Mouse (Mus musculus): Measurements from ENCODE around the gene Nrp2.

Gene Nrp2

DNA sequence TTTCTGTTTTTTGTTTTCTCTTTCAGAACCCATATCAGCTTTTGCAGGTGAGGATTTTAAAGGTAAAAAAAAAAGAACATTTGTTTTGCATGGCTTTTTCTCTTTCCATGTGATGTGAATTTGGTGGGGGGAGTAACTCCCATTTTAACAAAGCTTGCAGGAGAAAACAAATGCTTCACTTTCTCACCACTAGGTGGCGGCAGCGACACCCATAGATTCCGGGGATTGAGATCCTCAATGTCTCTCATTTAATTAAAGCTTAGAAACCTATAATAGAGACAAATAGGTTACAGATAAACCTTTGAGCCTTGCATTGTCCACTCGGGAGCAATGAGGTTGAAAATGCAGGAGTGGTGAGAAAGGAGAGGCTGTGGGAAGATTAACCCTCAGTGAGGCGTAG is 83.2 kb downstream of the Nrp2 start:
- DNase-seq, result peak; percentile 55

DNA sequence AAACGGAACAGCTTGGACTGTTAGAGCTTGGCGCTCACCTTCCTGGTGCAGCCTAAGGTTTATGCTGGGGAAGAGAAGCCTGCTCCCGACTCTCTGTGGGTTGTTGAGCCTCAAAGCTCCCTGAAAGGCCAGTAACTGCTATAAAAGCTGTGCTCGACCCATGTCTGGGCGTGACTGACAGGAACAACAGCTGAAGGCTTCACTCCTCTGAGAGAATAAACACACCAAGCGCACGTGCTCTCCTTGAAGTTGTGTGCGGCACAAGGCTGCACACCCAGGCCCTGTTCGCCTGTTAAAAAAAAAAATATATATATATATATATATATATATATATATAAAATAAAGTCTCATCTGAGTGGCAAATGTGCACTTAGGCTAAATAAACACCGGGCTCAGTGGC is 84.5 kb downstream of the Nrp2 start:
- no peak for DNase-seq

DNA sequence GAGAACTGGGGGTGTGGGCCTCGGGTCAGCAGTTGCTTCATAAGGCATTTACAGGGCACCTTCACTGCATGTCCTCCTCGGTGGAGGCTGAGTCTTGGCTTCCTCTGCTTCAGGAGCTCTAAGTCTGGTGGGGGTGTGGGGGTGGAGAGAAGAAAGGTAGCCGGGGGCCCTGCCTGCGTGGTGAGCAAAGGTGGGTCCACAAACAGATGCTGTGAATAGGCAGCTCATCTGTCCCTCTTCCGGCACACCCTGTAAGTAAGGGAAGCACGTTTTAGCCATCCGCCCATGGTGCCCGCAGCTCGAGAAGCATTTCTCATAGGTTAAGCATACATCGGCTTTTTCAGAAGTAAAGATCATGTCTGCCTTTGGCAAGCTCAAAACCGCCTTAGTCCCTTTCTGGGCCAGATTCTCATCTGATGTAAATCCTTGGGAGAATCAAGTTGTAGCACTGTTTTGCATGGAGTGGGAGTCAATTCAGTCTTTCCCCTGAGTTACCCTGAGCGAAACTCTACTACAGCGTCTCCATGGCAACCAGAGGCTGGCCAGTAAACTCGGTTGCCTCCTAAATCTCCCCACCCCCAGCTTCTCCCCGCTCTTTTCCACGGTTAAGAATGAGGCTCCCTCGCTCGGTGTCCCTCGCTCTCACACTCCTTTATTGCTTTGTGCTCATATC is 91.3 kb downstream of the Nrp2 start:
- DNase-seq, result peak; percentile 64

DNA sequence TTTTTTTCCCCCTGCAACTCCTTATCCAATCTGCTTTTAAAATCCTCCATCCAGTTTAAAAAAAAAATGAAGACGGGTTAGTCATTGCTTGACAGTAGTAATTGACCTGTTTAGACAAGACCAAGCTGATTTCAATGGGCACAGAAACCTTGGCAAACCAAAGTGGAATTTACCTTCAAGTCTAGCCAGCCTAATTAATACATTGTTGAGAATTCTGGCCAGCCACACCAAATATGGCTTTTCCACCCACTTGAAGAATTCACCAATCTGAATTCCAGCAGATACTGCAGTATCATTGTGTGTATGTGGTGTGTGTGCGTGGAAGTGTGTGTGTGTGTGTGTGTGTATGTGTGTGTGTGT is 91.8 kb downstream of the Nrp2 start:
- no peak for DNase-seq

DNA sequence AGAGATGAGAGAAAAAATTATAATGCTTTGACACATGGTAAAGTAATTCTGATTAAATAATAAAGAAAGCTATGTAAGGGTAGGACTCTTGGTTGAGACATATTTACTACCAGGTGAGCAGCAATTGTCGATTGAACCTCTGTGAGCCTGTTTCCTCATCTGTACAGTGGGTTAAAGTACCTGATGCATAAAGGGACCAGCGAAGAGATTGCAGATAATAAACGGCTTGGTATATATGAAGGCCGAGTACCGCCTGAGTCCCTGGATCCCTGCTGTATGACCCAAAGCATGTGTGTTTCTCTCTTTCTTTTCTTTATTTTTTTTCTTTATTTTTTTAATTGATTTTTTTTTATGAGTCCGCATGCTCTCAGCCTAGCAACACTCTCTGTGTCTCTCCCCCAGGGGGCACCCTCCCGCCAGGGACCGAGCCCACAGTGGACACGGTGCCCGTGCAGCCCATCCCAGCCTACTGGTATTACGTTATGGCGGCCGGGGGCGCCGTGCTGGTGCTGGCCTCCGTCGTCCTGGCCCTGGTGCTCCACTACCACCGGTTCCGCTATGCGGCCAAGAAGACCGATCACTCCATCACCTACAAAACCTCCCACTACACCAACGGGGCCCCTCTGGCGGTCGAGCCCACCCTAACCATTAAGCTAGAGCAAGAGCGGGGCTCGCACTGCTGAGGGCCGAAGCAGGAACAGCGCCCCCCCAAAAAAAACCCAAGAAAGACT is 92.4 kb downstream of the Nrp2 start:
- peak; percentile 63 for DNase-seq

DNA sequence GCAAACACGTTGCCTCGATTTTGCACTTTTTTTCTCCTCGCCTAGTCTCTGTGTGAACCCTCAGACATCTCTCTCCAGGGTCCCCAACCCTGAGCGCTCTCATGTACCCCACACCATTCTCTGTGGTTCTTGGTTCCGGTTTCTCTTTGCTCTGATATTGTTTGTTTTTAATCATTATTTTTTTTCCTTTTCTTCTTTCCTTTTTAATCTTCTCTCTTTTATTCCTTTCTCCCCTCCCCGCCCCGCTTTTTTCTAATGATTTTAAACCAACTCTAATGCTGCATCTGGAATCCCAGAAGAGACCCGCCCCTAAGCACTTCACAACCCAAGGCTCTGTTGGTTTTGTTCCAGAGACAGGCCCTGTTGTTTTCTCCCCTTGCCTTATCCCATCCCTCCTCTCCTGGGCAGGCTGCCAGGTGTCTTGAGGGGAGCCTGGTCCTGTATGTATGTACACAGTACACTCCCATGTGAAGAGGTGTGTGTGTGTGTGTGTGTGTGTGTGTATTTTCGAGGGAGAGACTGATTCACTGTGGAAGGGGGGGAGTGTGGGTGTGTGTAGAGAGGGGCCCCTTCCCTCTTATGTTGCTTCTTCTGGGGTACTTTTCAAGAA is 93.1 kb downstream of the Nrp2 start:
- DNase-seq, result no peak

DNA sequence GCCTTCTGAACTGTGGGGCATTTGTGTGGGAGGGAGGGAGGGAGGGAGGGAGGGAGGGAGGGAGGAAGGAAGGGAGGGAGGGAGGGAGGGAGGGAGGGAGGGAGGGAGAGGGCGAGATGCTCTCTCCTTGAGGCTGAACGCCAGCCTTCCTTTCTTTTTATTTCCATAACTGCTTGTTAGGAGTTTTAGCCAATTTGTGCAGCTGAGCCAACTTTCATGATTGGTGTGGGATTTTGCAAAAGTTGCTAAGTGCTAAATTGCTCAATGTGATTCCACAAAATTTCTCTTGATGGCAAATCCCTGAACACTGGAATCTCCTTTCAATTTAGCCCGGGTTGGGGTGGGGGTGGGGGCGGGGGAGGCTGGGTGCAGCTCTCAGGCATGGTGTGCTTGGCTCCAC is 96.3 kb downstream of the Nrp2 start:
- no peak for DNase-seq

DNA sequence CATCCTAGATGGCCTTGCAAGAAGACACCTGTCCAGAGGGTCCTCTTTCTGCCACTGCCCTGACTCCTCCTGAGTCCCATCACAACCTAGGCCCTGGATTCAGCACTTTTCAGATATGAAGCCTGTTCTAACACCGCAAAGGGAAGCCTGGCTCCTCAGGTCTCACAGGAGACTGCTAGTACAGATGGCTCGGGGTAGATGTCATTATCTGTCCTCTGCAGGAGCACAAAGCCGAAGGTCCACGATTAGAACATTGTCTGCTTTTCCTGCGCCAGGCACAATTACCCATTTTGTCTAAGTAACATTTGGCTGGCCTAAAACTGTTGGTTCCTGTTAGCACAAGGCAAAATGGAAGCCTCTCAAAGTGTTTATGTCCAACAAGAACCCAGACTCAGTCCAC is 97.3 kb downstream of the Nrp2 start:
- no peak for DNase-seq

DNA sequence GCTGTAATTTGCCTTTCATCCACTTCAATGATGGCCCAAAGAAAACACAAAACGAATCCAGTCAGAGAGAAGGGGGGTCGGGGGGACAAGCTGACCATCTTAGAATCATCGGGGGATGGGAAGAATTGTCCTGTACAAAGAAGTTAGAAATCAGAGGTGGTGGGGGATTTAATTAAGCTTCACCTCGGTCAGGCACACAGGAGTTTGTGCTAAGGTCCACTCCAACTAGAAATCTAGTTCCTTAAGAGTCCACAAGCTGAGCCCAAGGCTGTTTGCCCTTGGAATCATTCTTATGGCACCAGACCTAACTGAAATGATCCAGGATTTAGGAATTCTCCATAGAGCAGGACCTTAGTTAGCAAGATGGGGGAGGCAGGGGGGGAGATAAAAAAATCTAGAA is 98.3 kb downstream of the Nrp2 start:
- DNase-seq, result no peak

DNA sequence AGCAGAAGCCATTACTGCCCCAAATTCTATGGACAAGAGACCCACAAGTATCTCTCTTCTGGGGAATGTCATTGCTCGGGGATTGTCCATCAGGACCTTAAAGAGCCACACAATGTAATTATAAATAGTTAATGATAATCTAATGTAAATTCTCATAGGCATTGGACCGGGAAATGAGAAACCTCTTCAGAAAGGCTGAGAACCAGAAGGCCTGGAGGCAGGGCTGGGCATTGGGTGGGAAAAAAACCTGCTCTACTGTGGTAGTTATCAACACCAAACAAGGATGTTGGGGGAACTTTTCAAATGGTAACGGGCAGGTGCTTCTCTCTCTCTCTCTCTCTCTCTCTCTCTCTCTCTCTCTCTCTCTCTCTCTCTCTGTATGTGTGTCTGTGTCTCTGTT is 98.8 kb downstream of the Nrp2 start:
- DNase-seq, result no peak

DNA sequence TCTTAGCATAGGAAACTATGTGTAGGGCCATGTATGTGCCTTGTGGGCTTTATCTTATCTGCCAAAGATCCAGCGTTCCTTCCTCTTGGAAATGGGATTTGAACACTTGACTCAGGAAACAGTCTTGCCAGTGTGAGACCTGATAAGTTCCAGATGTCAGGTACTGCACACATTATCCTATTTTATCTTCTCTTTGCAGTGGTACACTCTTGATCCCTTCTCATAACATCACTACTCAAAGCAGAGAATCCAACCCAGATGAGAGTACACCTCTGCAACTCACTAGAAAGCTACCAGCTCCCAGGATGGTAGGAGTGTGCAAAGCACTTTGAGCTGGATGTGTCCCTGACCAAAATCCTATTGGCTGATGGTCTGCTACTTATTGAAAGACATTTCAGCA is 100.5 kb downstream of the Nrp2 start:
- DNase-seq, result no peak

DNA sequence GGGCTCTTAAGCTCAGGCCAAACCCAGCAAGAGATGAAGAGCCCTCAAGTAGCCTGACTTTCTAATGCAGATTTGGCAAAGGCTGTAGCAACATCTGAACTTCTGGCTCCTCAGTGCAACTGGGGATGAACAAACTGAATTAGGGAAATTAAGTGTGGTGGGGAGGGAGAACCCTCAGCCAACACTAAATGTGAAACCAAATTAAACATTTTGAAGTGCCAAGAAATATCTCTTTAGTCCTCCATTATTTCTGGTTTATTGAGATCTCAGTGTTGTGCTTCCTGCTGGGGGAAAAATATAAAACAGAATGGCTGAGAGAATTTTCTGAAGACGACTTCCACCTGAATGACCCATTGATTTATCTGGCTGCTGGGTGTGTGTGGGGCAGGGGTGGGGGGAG is 102.9 kb downstream of the Nrp2 start:
- no peak for DNase-seq

DNA sequence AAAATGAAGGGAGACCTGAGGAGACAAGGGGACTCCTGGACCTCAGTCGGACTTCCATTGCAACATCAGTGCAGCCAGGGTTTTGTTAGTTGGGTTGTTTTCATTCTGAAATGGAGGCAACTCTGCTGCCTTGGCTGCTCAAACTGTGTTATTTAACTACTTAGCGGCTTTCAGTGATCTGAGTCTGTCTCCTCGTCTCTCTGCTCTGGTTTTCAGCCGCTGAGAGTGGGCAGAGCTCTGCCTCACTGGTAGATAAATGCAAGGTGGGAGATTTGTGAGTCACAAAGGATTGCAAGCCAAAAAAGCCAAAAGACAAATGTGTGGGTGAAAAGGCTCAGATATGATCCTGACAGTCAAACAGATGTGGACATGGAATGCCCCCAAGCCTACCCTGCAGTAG is 105.3 kb downstream of the Nrp2 start:
- DNase-seq, result no peak

DNA sequence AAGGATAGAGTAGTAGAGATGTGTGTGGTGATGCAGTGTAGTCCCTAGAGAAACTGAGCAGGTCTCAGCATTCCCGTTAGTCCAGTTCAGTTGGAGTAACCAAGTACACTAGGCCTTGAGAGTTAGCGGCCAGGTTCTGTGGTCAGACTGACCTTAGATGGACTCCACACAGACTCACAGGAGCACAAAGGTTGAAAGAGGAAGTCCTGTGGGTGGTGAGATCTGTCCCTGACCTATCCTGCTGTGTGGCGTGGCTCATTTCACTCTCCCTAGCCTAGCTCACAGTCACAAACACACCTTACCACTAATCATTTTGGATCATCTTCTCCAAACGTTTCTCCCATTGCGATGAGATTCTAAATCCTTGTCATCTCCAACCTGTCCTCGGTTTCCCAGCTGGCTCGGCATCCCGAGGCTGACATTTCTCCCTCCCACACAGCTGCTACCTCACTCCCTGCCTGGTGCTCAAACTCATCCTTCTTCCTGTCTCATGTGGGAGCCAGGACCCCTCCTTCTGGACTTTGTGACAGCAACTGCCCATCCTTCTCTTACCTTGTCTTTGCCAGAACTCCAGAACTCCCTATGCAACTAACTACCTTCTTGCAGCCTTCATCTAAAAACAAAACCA is 106.6 kb downstream of the Nrp2 start:
- no peak for DNase-seq

DNA sequence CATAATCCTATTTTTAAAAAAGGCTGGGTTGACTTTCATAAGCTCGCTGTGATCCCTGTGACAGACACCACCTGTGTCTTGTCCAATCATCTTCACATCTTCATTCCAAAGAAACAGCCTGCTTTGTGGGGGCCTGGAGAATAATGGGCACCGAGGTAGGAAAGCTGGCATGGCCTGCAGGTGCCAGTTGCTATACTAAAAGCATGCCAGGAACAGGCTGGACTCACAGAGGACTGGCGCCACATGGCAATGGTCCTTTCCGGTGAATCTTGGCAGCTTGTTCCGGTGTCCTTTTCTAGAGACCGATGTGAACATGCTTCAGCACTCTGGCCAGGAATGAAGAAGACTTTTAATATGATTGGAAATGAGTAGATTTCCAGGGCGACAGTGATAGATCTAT is 108.1 kb downstream of the Nrp2 start:
- no peak for DNase-seq

DNA sequence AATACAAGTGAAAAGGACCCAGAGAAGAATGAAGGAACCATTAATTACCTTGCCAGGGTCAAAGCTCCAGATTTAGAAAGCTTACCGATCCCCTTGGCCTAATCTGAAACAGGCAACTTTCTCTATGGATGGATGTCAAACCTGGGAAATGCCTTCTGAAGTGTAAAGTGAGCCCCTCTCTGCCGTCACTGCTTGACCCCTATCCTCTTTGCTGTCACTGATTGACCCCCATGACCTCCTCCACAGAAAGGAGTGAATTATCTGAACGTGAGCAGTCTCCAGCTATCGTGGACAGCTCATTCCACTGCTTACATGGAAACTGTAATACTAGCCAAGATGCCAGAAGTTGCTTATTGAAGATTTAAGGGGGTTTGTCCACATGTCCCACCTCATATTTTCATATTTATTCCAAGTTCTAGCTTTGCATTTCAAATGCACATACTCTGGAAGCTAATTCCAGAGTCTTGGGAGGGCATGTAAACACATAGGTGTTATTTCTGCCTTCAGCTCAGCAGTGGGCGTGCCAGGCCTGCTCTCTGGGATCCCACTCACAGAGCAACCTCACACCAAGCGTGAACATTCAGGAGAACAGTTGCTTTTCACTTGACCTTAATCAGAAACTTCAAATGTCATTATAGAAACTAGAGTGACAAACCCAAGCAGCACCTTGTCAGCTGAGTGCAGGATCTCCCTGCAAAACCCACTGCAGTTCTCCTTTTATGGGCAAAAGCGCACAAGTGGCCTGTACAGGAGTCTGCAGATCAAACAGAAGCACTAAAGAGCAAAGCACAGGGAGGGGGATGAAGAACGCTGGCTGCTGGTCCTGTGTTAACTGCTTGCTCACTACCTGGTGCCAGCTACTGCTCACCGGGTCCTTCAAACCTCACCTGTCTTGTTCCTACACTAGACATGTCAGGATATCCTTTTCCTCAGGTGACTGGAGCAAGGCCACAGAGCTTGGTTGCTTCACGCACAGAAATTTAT is 109.9 kb downstream of the Nrp2 start:
- no peak for DNase-seq

DNA sequence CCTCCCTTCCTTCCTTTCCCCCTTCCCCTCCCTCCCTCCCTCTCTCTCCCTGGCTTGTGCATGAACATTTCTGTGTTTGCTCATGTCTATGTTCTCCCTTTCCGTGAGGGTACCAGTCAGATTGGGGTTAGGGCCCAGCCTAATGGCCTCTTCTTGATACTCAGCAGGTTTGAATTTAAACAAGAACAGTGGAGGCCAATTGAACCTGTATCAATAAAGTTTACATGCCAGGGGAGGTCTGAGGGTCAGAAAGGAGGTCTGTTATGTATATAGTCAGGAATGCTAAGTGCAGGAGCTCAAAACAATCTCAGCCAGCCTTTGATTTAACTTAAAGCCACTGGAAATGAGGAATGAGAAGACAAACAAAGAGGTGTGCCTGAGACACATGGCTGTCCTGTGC is 110.9 kb downstream of the Nrp2 start:
- no peak for DNase-seq

DNA sequence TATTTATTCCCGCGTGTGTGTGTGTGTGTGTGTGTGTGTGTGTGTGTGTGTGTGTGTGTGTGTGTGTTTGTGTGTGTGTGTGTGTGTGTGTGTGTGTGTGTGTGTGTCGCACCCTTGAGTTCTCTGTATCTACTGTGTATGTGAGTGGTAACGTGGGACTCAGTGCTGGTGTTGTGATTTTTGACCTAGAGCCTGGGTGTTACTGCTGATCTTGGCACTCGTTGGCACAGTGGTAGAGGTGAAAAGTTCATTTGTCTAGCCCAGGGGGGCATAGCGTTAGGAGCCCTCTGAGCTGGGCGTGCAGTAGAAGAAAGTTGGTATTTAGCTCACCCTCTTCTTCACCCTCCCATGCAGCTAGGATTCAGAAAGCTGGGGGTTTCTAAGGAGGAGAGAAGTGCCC is 114.5 kb downstream of the Nrp2 start:
- DNase-seq, result no peak

DNA sequence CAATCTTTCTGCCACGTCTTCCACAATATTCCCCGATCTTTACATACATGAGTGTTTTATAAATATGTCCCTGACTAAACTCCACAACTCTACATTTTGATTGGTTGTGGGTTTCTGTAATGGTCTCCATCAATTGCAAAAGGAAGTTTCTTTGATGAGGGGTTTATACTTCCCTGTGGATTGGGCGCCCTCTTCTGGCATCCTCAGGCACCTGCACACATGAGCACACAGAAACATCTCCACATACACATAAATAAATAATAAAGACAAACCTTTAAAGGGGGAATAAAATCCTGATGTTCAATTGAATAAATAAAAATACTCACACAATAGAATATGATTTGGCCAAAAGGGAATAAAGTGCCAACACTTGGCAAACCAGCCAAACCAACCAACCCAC is 117.1 kb downstream of the Nrp2 start:
- DNase-seq, result no peak

DNA sequence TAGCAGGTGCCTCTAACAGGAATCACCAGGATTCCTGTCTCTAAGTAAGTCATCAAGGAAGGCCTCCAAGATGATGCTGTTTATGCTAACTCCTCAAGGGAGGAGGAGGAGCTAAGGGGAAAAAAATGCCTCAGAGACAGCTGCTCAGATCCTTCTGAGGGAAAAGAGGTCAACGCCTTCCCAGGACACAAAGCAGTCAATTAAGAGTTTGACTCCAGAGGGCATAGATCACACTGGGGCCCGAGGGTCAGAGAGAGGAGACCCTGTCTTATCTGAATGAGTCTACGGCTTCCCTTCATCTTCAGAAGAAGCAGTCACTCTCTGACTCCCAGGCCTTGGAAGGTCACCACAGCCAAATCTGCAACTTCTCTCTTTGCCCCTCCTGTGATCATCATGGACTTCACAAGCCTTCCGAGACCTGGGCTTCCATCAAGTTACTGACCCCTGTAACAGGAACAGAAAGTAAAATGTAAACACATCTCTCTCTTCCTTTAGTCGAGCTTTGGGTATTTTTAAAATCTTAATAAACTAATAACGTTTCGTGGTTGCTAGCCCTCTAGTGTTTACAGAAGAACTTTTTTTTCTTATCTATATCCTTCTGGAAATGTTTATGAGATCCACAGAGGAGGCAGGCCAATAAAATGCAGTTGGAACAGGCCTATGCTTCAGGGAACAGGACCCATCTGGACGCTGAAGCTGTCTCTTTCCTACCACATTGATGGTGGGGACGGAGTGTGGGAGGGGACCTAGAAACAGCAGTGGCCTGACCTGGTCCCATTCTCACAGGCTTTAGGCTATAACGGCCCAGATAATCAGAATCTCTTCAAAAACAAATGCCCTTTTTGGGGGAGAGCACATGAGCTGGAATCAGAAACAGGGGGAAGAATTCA is 118.7 kb downstream of the Nrp2 start:
- DNase-seq, result no peak

DNA sequence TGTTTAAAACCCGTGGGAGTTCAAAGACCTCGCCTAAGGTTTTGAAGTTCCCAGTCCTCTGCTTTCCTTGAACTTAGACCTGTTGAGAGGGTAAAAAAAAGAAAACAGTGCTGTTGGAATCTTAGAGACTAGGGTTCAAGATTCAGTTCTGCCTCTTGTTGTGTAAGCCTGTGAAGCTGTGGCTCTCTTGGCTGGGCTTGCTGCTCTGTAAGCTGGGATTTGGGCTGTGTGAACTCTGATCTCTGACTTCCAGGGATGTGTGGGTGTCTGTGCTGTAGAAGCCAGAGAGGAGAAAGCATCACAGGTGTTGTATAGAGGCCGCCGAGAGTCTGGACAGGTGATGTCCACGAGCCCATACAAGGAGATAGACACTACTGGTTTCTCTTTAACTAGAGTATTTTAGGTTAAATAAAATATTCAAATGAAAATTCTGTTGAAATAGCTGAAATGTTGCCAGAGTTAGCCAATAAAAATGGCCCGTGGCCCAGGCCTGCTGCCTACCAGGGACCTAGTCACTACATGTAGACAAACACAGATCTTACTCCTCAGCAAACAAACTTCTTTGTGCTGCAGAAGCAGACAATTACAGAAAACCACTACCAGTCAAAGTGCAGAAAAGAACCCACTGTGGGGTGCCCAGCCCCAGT is 120.6 kb downstream of the Nrp2 start:
- no peak for DNase-seq

All from right cerebral cortex, postnatal 25 days (tissue).